Mouse (Mus musculus) kidney, embryonic 16.5 days (tissue): ENCODE measurements around the gene Zfp758. TPM values are rescaled to one million over a fixed set of nuclear protein-coding genes. Genes with fewer than 3 reads are reported as not detected.
"Not testable (repeated sequence)": the region's sequence is repeated elsewhere in the genome, so short reads cannot be mapped to it uniquely, and the experiment has no call there.

Experiments used
- ATAC-seq: fragments of 200-750 bp; cut with Nextera tagmentation; 2 replicates; pipeline ENCODE4 v1.8.0; 2017; ENCODE audit warnings: moderate TSS enrichment; ENCODE audit not compliant: low FRiP score, low TSS enrichment
- H3K27ac ChIP-seq: fragments of 300-500 bp; sonication (generic); 2 replicates; pipeline ENCODE4 v1.5.1; 2014; ENCODE audit warnings: low read length
- H3K27me3 ChIP-seq: fragments of 300-500 bp; sonication (generic); 2 replicates; pipeline ENCODE4 v1.6.1; 2014; ENCODE audit warnings: low read length, control low read depth, mixed read lengths; ENCODE audit not compliant: insufficient read depth
- H3K36me3 ChIP-seq: fragments of 300-500 bp; sonication (generic); 2 replicates; pipeline ENCODE4 v1.6.1; 2014; ENCODE audit warnings: low read length, control low read depth, mixed read lengths; ENCODE audit not compliant: insufficient read depth
- H3K4me1 ChIP-seq: fragments of 300-500 bp; sonication (generic); 2 replicates; pipeline ENCODE4 v1.6.1; 2014; ENCODE audit warnings: low read length, control low read depth, mixed read lengths; ENCODE audit not compliant: insufficient read depth
- H3K4me2 ChIP-seq: fragments of 300-500 bp; sonication (generic); replicated peaks from 2 replicates; pipeline ENCODE4 v1.6.1; 2014; ENCODE audit warnings: low read depth, low read length
- H3K4me3 ChIP-seq: fragments of 300-500 bp; sonication (generic); 2 replicates; pipeline ENCODE4 v1.5.1; 2014; ENCODE audit warnings: mild to moderate bottlenecking, low read length
- H3K9ac ChIP-seq: fragments of 300-500 bp; sonication (generic); replicated peaks from 2 replicates; pipeline ENCODE4 v1.6.1; 2014; ENCODE audit warnings: low read length
- H3K9me3 ChIP-seq: fragments of 300-500 bp; sonication (generic); 2 replicates; pipeline ENCODE4 v1.6.1; 2016; ENCODE audit warnings: low read length, control low read depth
- WGBS: fragments of 180-500 bp; shearing (Covaris S2); extraction: QIAGEN DNeasy Blood & Tissue Kit; methylation state at CpG from one replicate; pipeline ENCODE4 v1.1.7; 2014; 5-methylcytosine and 5-hydroxymethylcytosine counted together
- polyA plus RNA-seq: library from polyadenylated mRNA; unstranded; fragments of >200 nt; fragmentation: Nextera tagmentation; extraction: Ambion mirVana; gene quantifications from 2 replicates; pipeline ENCODE4 v1.2.1, GENCODE M21; 2015

Zfp758 gene
- 8.2 and 8.3 TPM in 2 replicates for polyA plus RNA-seq

- H3K27me3 ChIP-seq: not testable (repeated sequence)
- Histone ChIP-seq H3K27ac (peak within 1 kb of the TSS; percentile 84), H3K36me3 (peaks cover 15% of the 10 kb centered on the region), H3K9ac (peak within 1 kb of the TSS; percentile 81), H3K4me2 (peak within 1 kb of the TSS; percentile 59), H3K9me3 (peaks cover 17% of the 10 kb centered on the region), H3K4me1 (peaks cover 13% of the 10 kb centered on the region; the same call in 1 of the 2 replicates), H3K4me3 (peak within 1 kb of the TSS; percentile 59)
- peak; percentile 99 for ATAC-seq
- WGBS: 0% methylated on average over 24 of the region's 43 CpGs
Observed at GRCm38 (mm10) chr17:22361101-22361781, at the start of gene Zfp758, which contains the start of gene Zfp944. Gene Zfp758, plus strand, starts transcription at chr17:22361453. Gene Zfp944, minus strand, starts transcription at chr17:22361400.

GRCm38 (mm10) chr17:22314219-22314618 is 47.0 kb upstream of the Zfp758 start:
- not testable (repeated sequence) for H3K36me3 ChIP-seq, H3K27ac ChIP-seq, H3K9me3 ChIP-seq, H3K4me1 ChIP-seq, H3K27me3 ChIP-seq
- Histone ChIP-seq H3K4me2 (peak overlapping the region; percentile 54), H3K9ac (peak overlapping the region; percentile 74), H3K4me3 (peak overlapping the region; percentile 65)
- 0% methylated on average over 3 of the region's 3 CpGs for WGBS
- peak; percentile 89 for ATAC-seq

GRCm38 (mm10) chr17:22314730-22315226 is 46.5 kb upstream of the Zfp758 start, which contains the start of gene CT030661.1:
Gene CT030661.1, minus strand, starts transcription at chr17:22314837.
- peak; percentile 99 for ATAC-seq
- not testable (repeated sequence) for H3K9me3 ChIP-seq, H3K36me3 ChIP-seq, H3K4me1 ChIP-seq, H3K27me3 ChIP-seq
- Histone ChIP-seq H3K27ac (peak within 1 kb of the TSS; percentile 75), H3K4me3 (peak within 1 kb of the TSS; percentile 65), H3K9ac (peak within 1 kb of the TSS; percentile 74), H3K4me2 (peak within 1 kb of the TSS; percentile 54)
- WGBS: under 1% methylated on average over 20 of the region's 20 CpGs

- Histone ChIP-seq H3K9ac (peak overlapping the region; percentile 74; the same call in 1 of the 2 replicates), H3K4me3 (peak overlapping the region; percentile 65), H3K4me2 (peak overlapping the region; percentile 54)
- WGBS: 18% methylated on average over 2 of the region's 2 CpGs
- not testable (repeated sequence) for H3K4me1 ChIP-seq, ATAC-seq, H3K36me3 ChIP-seq, H3K9me3 ChIP-seq, H3K27ac ChIP-seq, H3K27me3 ChIP-seq
Observed at GRCm38 (mm10) chr17:22315247-22315646, 46.0 kb upstream of the Zfp758 start.

- H3K4me1 ChIP-seq: no peaks in the 10 kb centered on the region
- H3K27me3 ChIP-seq: no peaks in the 10 kb centered on the region
- ATAC-seq: peak; percentile 46; the same call in 1 of the 2 replicates
Observed at GRCm38 (mm10) chr17:22352794-22353193, 8.5 kb upstream of the Zfp758 start.

GRCm38 (mm10) chr17:22360572-22360971 is 681 bp upstream of the Zfp758 start:
- Histone ChIP-seq H3K9ac (peak overlapping the region; percentile 64), H3K4me2 (peak overlapping the region; percentile 59), H3K9me3 (peaks cover 17% of the 10 kb centered on the region), H3K4me1 (peaks cover 13% of the 10 kb centered on the region; the same call in 1 of the 2 replicates), H3K4me3 (peak overlapping the region; percentile 59), H3K27me3 (no peaks in the 10 kb centered on the region), H3K27ac (no peak overlapping the region), H3K36me3 (peaks cover 15% of the 10 kb centered on the region; the same call in 1 of the 2 replicates)
- ATAC-seq: no peak
- 25% methylated on average over 5 of the region's 5 CpGs for WGBS

More at GRCm38 (mm10) chr17:22352794-22353193, 8.5 kb upstream of the Zfp758 start:
- Histone ChIP-seq H3K9me3 (no peaks in the 10 kb centered on the region), H3K4me2 (no peak overlapping the region), H3K4me3 (no peak overlapping the region), H3K9ac (no peak overlapping the region), H3K36me3 (peaks cover 11% of the 10 kb centered on the region; the same call in 1 of the 2 replicates), H3K27ac (no peak overlapping the region)

GRCm38 (mm10) chr17:22363895-22364294 is 2.6 kb downstream of the Zfp758 start:
- no peaks in the 10 kb centered on the region for H3K27me3 ChIP-seq
- H3K4me1 ChIP-seq: peaks cover 13% of the 10 kb centered on the region; the same call in 1 of the 2 replicates
- H3K9ac ChIP-seq: no peak overlapping the region
- 100% methylated on average over 3 of the region's 3 CpGs for WGBS
- no peak overlapping the region for H3K4me3 ChIP-seq
- no peak overlapping the region for H3K4me2 ChIP-seq
- H3K27ac ChIP-seq: no peak overlapping the region
- no peak for ATAC-seq
- peaks cover 24% of the 10 kb centered on the region for H3K9me3 ChIP-seq
- peaks cover 20% of the 10 kb centered on the region for H3K36me3 ChIP-seq

GRCm38 (mm10) chr17:22410756-22411155 is 49.5 kb downstream of the Zfp758 start:
- no peaks in the 10 kb centered on the region for H3K4me1 ChIP-seq
- ATAC-seq: no peak
- no peaks in the 10 kb centered on the region for H3K9me3 ChIP-seq

GRCm38 (mm10) chr17:22417510-22417909 is 56.3 kb downstream of the Zfp758 start:
- Histone ChIP-seq H3K4me1 (no peaks in the 10 kb centered on the region), H3K27me3 (no peaks in the 10 kb centered on the region), H3K27ac (no peak overlapping the region), H3K4me2 (no peak overlapping the region), H3K9me3 (no peaks in the 10 kb centered on the region), H3K36me3 (no peaks in the 10 kb centered on the region), H3K9ac (no peak overlapping the region), H3K4me3 (no peak overlapping the region)
- ATAC-seq: peak; percentile 75; the same call in 1 of the 2 replicates
- WGBS: 0% methylated on average over 3 of the region's 3 CpGs

More at GRCm38 (mm10) chr17:22410756-22411155, 49.5 kb downstream of the Zfp758 start:
- WGBS: 68% methylated on average over 2 of the region's 2 CpGs
- Histone ChIP-seq H3K4me2 (no peak overlapping the region), H3K27me3 (no peaks in the 10 kb centered on the region), H3K9ac (no peak overlapping the region), H3K27ac (no peak overlapping the region), H3K4me3 (no peak overlapping the region), H3K36me3 (no peaks in the 10 kb centered on the region)
